Mouse (Mus musculus) frontal cortex, postnatal 10 days (tissue): ENCODE measurements around the gene Cd79b.
A peak's percentile ranks its signal among the peaks of the same experiment; 100 is the strongest.

Experiments
- DNase-seq, 2 experiments: peaks; one replicate each; pipeline ENCODE4 v3.0.0; 2022; ENCODE audit warnings: low spot score in 2 of 2, mixed read lengths in 1 of 2

The Cd79b gene

GRCm38 (mm10) chr11:106318406-106319366, 4.1 kb upstream of the Cd79b start:
- DNase-seq, result no peak

DNA sequence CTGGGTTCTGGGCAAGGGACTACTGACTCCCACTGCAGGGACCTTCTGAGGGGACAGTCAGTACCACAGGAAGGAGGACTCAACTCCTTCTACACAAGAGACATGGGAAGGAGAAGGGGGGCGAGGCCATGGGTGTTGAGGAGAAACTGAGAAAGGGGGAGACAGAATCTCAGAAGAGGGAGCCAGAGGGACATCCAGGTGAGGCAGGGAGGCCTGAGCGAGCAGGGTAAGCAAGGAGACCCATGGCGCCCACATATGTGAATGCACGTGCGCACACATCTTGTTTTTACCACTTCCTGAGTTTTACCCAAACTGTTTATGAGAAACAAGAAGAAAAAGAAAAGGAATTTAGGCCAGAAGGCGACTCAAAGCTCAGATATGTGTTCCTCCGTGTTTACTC, 3.2 kb upstream of the Cd79b start:
- no peak for DNase-seq

DNA sequence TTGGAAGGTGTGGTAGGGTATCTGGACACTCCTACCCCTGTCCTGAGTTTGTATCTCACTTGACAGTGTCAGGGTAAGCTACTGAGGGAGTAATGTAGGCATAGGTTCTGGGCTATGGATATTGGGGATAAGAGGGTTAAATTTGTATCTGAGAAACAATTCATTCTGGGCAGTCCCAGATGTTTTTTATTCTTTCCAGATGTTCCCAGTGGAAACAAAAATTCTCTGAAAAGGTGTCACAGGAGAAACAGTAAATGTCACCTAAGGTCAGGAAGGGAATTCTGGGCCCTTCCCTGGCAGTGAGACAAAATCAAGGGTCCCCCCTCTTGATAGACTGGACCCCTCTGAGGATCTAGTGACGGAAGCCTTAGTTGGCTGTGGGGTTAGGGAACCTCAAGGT, 1.9 kb upstream of the Cd79b start:
- DNase-seq, result no peak

- DNase-seq, result no peak
Measured at GRCm38 (mm10) chr11:106313533-106313932, 1.0 kb downstream of the Cd79b start.

DNA sequence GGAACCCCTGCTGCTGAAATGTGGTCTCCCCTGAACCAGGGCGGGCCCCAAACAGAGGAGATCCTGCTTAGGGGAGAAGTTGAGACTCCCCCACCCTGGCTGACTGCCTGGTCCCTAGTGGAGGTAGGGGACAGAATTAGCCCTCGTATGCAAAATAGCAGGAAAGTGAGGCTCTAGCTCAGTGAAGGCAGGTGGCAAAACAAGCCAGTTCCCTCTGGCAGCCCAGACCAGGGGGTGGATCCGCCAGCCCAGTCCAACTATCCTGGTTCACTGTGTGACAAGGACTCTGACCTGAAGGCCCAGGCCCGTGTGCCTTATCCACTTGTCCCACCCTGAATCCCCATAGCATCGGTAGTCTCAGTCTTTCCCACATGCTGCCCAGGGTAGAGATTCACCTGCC, 4.4 kb downstream of the Cd79b start:
- no peak for DNase-seq

GRCm38 (mm10) chr11:106308162-106308561, 6.4 kb downstream of the Cd79b start:
- no peak for DNase-seq

GRCm38 (mm10) chr11:106307432-106307831, 7.1 kb downstream of the Cd79b start:
- no peak for DNase-seq

DNA sequence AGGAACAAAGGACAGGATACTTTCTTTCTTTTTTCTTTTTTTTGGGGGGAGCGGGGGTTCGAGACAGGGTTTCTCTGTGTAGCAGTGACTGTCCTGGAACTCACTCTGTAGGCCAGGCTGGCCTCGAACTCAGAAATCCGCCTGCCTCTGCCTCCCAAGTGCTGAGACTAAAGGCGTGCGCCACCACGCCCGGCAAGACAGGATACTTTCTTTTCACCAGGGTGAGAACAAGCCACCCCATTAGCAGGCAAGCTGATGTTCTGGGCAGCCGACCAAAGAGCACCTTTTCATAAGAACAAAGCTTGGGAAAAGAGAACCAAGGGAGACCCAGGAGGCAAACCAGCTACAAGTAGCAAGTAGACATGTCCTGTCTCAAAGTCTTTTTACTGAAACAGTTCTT, 7.8 kb downstream of the Cd79b start:
- DNase-seq, result no peak

DNA sequence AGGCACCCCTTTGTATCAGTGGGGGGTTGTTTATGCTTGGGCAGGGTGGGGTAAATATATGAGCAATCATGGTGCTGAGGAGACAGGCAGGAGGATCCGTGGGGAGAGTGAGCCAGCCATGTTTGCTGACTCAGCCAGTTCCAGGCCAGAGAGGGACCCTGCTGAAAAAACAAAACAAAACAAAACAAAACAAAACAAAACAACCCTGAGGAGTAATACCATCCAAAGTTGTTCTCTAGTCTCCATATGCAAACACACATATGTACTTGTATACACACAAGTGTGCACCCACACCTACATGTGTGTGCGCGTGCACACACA, 8.5 kb downstream of the Cd79b start:
- DNase-seq, result no peak

DNA sequence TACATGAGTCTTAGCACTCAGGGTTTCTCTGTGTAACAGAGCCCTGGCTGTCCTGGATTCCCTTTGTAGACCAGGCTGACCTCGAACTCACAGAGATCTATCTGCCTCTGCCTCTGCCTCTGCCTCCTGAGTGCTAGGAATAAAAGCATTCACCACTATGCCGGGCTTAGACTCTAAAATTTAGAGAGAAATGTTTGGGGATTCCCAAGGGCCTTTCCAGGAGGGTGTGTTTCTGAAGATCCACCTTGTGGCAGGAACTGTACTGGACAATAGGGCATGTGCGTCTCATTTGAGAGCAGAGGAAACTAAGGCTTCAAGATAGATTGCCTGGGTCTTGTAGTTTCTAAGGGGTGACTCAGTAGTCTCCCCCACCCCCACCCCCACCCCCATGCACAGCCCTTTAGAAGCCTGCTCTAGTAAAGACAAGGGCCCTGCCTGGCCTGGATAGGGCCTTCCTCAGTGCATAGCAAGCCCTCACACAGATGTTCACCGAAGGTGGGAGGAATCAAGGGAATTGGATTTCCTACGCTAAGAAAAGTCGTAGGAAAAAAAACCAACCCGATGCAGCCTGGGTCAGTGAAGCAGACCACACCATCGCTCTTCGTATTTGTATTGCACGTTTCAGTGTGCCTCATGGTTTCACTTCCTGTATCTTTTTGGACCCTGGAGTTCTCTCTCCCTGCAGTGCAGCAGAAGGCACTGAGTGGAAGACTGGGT, 9.1 kb downstream of the Cd79b start:
- no peak for DNase-seq

DNA sequence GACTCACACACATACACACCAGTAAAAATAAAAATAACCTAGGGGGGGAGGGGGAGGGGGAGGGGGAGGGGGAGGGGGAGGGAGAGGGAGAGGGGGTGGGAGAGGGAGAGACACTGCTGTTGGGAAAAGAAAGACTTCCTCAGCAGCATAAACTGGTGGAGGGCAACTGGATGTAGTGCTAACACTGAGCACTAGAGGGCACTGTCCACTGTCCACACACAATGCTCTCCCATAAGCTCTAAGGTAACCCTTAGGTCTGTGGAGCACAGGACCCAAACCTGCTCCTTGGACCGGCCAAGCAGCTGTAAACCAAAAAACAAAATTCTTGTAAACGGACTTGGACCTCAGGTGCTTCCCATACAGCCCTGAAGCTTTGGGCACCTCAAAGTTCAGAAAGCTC, 11.9 kb downstream of the Cd79b start:
- DNase-seq, result no peak

DNA sequence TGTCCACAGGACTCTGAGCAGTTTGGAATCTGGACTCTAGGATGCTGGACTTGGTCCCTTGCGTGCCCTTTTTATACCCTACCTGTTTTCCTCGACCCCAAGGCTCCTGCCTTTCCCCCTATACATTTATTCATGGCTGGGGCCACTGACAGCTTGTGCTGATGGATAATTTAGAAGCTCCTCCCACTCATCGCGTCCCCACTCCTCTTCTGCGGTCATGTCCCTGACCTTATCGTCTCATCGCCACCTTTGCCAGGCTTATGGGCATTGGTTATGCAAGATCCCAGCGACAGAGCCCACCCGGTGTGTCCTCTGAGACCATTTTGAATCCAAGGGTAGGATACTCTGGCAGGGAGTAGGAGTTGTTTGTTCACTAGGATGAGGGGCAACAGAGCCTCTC, 12.8 kb downstream of the Cd79b start, which contains the start of gene Gh:
Gh (minus strand) TSS at position 101 of the 400 bp plus-strand sequence.
- no peak for DNase-seq

DNA sequence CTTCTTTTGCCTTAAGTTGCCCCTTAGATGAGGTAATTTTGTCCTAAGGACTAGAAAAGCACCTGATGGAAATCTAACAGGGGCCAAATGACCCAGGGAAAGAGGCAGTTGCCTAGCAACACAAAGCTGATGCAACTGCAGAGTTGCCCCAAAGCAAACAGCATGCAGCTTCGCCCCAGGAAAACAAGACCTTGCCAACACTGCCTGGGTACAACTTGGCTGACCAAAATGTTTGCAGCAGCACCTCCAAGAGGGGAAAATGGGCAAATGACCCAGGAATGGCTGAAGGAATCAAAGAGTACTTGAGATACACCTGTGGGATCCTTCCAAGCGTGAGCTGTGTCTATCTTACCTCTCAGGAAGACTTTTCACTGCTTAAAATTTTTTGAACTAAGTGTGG, 22.7 kb downstream of the Cd79b start:
- no peak for DNase-seq

- DNase-seq, result no peak
Measured at GRCm38 (mm10) chr11:106290376-106290775, 24.2 kb downstream of the Cd79b start.

DNA sequence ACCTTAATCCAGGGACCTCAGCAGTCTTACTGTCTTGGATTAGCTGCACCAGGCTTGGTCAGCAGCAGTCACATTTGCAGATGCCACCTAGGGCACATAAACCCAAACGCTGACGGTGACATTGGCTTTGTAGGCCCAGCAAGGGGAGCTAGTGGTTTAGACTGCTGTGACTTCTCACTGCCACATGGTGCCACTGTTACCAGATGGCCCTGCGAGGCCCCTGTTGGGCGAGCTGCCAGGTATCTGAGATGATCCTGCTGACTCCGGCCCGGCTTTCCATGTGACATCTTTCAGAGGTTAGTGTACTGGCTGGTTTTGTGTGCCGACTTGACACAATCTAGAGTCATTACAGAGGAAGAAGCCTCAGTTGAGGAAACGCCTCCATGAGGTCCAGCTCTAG, 25.2 kb downstream of the Cd79b start:
- no peak for DNase-seq

GRCm38 (mm10) chr11:106286987-106287386, 27.6 kb downstream of the Cd79b start:
- DNase-seq, result no peak

DNA sequence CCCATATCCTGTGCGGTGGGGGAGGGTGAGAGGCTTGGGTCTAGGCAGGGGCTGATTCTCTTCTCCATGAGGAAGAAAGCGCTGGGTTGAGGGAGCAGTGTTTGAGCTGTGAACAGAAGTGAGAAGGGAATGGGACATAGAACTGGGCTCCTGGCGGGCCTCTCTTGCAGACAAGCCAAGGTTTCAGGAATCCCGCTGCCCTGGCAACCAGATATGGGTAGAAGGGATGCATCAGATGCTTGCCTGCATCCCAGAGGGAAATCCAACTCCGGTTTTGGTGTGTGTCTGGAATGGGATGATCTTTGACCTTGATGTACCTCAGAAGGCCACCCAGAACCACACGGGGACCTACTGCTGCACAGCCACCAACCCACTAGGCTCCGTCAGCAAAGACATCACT, 28.4 kb downstream of the Cd79b start:
- no peak for DNase-seq

- DNase-seq, result no peak
Measured at GRCm38 (mm10) chr11:106284126-106284525, 30.4 kb downstream of the Cd79b start.

DNA sequence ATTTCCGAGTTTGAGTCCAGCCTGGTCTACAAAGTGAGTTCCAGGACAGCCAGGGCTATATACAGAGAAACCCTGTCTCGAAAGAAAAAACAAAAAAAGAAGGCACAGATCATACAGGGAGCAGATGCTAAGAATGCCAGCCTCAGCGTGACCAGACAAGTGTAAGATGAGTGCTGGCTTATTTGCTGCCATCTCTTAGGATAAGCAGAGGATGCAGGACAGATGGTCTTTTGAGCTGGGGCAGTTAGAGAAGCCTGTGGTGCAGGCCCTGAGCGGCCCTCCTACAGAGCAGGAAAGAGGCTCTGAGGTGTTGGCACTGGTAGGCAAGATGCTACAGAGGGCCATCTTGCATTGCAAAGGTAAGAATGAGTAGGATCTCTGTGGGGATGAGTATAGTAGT, 31.2 kb downstream of the Cd79b start:
- DNase-seq, result no peak

DNA sequence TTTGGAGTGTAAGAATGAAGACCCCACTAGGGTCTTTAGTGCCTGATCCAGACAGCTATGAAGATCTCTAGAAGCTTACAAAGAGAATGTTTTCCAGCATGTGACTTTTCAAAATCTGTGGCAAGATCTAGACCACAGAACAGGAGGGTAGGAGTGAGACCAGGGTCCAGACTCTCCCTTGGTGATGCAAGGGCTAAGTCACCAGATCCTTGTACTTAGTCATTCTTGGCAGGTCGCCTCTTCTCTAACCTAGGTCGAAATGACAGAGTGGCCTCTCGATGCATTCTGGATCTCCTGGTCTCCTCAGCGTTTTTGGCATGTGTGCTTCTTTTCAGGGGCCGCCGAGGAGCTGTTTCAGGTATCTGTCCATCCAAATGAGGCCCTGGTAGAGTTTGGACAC, 32.1 kb downstream of the Cd79b start:
- no peak for DNase-seq

DNA sequence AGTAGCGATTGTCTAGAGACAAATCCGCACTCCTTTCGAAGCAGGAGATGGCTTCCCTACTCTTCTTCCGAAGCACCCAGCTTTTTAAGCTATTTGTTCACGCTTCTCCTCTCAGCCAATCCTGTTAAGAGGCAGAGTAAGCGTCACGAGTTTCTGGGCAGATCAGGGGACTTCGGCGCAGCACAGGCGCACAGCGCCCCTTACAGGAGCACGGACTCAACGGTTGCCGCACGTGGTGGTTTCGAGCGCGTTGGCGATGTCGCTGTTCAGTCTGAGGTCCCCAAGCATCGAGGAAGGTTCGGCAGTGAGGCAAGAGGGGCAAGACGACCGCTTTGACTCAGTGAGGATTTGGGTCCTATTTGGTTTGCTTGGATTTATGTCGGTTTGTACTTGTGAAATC, 38.1 kb downstream of the Cd79b start, which contains the start of gene Tcam1:
Tcam1 (plus strand) TSS at position 219 of the 400 bp plus-strand sequence.
- peak; percentile 80 to 92 for DNase-seq

DNA sequence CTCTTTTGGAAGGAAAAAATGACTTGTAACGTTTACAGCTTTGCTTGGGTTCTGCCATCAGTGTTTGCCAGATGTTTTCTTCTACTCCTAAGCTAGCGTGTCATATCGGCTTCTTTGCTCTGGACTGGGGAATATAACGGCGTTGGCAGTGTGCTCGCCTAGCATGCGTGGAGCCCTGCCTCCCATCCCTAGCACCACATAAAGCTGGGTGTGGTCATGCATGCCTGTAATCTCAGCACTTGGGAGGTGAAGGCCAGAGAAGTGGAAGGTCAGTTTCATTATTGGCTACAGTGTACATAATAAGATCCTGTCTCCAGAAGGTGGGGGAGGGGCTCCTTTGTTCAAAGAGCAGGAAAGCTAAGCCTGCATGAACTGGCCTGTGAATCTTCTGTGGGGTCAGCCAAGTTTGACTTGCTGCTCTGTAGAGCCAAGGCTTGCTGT, 39.6 kb downstream of the Cd79b start:
- no peak for DNase-seq

DNA sequence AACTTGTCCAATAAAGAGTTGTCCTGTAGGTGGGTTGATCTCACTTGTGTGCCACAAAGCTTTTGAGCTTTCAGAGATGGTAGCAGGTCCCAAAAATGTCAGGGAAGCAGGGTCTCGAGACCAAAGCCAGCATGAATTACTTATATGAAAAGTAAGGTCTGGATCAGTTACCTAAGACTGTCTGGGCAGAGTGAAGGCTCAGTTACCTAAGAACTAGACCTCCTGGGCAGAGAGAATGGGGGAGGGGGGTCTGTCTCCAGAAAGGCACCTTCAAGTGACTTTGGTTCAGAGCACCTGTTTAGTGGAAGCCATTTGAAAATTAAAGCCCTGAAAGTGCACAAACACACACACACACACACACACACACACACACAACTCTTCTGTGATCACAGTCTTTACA, 40.2 kb downstream of the Cd79b start:
- DNase-seq, result no peak
